Mouse (Mus musculus) urinary bladder, postnatal 10 days (tissue): ENCODE data around the gene Tmem201.
"Not testable (repeated sequence)": the region's sequence is repeated elsewhere in the genome, so short reads cannot be mapped to it uniquely, and the experiment has no call there.

ENCODE experiments used
- DNase-seq: peaks from one replicate; pipeline ENCODE4 v3.0.0; 2022; ENCODE audit warnings: low spot score

Tmem201 gene

GRCm38 (mm10) chr4:149737383-149738324, at the start of gene Tmem201:
Gene Tmem201 (minus strand): TSS chr4:149738044.
- DNase-seq: peak; percentile 72

DNA sequence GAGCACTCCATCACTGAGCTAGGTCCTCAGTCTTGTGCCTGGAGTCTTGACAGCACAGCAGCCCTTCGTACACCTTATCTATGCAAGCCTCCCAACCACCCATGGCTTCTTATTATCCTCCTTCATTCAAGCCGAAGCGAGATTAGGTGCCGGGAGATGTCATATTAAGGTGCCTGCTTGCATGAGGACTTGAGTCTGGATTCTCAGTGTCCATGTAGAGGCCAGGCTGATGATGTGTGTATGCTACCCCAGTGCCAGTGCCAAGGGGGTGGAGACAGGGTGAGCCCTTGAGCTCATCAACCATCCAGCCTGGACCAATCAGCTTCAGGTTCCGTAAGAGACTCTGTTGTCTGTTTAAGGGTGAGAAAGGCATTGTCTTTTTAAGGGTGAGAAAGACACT, 47.1 kb upstream of the Tmem201 start:
- no peak for DNase-seq

GRCm38 (mm10) chr4:149784371-149784770, 46.5 kb upstream of the Tmem201 start:
- no peak for DNase-seq

- no peak for DNase-seq
Observed at GRCm38 (mm10) chr4:149782975-149783374, 45.1 kb upstream of the Tmem201 start.

- DNase-seq: no peak
Observed at GRCm38 (mm10) chr4:149780565-149781356, 42.9 kb upstream of the Tmem201 start.

- no peak for DNase-seq
Observed at GRCm38 (mm10) chr4:149779966-149780365, 42.1 kb upstream of the Tmem201 start.

GRCm38 (mm10) chr4:149777126-149777525, 39.3 kb upstream of the Tmem201 start:
- DNase-seq: no peak

DNA sequence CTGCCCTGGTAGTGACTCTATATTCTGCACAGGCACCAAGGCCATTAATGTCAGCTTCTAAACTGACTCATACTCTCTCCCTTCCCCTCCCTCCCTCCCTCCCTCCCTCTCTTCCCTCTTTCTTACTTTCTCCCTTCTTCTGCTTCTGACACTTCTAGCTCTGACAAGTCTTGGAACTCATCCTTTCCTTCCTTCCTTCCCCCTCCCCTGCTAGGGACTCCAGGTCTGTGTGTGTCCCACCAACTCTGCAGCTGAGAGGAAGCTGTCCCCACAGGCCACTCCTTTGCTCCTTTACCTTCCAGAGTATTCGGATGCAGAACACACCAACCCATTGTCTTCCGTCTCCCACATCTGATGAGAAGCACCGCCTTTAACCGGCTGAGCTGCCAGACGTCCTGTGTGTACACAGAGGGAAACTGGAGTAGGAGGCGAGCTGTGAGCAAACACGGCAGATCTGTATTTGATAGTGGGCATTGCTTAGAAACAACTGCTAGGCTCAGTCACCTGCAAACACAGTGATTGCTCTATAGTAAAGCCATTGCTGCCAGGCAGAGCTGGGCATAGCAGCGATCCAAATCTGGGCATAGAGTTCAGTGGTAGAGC, 38.0 kb upstream of the Tmem201 start:
- no peak for DNase-seq

DNA sequence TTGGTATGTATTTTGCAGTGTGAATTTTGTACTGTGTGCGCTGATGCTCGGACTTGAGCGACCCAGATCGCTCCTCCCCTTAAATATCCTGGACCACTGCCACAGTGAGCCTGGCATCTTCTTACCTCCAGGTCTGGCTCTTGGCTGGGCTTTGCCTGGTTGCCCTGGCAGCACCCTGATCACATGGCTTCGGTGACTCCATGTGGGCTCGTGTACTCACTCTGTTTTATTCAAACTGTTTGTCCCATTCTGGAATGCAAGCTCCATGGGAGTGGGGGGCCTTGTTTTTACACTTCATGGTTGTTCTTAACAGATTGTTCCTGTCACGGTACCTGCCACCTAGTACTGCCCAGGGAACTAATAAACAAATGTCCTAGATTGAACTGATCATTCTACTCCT, 37.5 kb upstream of the Tmem201 start:
- no peak for DNase-seq

- peak; percentile 87 for DNase-seq
Observed at GRCm38 (mm10) chr4:149774094-149774470, 36.2 kb upstream of the Tmem201 start, which contains the start of gene Slc25a33. Gene Slc25a33 (minus strand): TSS chr4:149774277.

- no peak for DNase-seq
Observed at GRCm38 (mm10) chr4:149773408-149774093, 35.7 kb upstream of the Tmem201 start.

- DNase-seq: no peak
Observed at GRCm38 (mm10) chr4:149772394-149772793, 34.5 kb upstream of the Tmem201 start.

- no peak for DNase-seq
Observed at GRCm38 (mm10) chr4:149765201-149765600, 27.4 kb upstream of the Tmem201 start.

- no peak for DNase-seq
Observed at GRCm38 (mm10) chr4:149763335-149763734, 25.5 kb upstream of the Tmem201 start.

DNA sequence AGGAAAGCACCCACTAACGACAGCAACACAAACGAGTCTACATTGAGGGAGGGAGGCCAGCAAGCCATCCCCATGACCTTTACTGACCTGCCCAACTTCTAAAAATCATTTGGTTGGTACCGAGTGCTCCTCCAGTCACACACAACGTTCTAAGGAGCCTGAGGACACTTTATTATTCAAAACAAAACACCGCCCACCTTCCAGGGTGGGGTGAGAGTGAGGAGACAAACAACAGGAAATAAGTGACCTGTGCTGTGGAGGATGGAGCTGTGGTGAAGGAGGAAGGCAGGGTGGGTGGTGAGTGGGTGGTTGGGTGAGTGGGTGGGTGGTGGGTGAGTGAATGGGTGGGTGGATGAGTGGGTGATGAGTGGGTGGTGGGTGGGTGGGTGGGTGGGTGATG, 21.7 kb upstream of the Tmem201 start:
- no peak for DNase-seq

DNA sequence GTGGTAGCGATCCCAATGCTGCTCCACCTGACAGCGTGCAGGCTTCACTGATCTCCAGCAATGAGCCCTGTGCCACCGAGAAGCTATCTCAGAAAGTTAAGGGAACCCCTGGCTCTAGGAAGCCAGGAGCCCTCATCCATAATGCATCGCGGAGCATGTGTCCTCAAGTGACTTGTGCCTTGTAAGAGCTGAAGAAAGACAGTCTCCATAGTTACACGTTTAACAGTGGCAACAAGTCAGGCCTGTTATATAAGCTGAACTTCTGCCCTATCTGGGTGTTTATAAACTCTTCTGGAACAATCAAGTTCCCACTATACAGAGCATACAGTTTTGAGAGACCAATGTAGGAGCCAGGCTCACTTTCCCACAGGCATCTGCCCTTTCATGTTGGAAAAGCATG, 20.6 kb upstream of the Tmem201 start:
- no peak for DNase-seq

GRCm38 (mm10) chr4:149756546-149756945, 18.7 kb upstream of the Tmem201 start:
- not testable (repeated sequence) for DNase-seq

GRCm38 (mm10) chr4:149752836-149753235, 15.0 kb upstream of the Tmem201 start:
- no peak for DNase-seq

- no peak for DNase-seq
Observed at GRCm38 (mm10) chr4:149752124-149752799, 14.4 kb upstream of the Tmem201 start.

DNA sequence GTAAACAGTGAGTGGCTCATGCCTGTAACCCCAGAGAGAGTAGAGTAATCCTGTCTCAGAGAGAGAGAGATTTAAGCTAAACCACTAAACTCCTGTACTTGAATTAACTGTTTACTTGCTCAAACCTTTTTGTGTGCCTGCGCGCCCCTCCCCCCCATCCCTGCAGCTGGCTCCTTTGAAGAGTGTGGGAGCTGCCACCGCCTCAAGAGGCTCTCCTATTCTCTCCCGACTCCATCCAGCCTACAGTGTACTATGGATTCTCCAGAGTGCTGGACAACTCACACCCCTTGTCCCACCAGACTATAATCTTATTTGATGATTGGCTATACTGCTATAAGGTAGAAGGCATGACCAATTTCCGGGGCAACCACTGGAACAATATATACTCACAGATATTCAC, 12.8 kb upstream of the Tmem201 start:
- DNase-seq: no peak

DNA sequence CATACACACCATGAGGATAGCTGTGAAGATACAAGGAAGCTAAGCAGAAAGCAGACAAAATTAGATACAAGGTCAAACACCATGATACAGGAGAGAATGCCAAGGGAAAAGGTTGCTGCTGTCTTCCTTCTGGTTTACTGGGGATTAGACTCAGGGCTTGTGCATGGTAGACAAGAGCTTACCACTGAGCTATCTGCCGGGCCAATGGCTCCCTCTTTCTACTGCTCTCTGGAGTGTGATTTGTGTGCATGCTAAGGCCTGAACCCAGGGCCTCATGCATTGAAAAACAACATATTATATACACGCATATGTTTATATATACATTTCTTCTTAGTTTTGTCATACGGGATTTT, 11.8 kb upstream of the Tmem201 start:
- not testable (repeated sequence) for DNase-seq
